Mouse (Mus musculus) 3134 (cell line): Measurements from ENCODE around the gene Rac3.
"Not testable (repeated sequence)": the region's sequence is repeated elsewhere in the genome, so short reads cannot be mapped to it uniquely, and the experiment has no call there.

ENCODE experiments used
- DNase-seq: peaks from one replicate; pipeline ENCODE4 v3.0.0-alpha.2; 2011; ENCODE audit warnings: low spot score; ENCODE audit not compliant: insufficient read length; ENCODE audit errors: extremely low read depth

The Rac3 gene

GRCm38 (mm10) chr11:120721124-120722066 is at the start of gene Rac3:
Gene Rac3, plus strand, starts transcription at chr11:120721470.
- no peak for DNase-seq

DNA sequence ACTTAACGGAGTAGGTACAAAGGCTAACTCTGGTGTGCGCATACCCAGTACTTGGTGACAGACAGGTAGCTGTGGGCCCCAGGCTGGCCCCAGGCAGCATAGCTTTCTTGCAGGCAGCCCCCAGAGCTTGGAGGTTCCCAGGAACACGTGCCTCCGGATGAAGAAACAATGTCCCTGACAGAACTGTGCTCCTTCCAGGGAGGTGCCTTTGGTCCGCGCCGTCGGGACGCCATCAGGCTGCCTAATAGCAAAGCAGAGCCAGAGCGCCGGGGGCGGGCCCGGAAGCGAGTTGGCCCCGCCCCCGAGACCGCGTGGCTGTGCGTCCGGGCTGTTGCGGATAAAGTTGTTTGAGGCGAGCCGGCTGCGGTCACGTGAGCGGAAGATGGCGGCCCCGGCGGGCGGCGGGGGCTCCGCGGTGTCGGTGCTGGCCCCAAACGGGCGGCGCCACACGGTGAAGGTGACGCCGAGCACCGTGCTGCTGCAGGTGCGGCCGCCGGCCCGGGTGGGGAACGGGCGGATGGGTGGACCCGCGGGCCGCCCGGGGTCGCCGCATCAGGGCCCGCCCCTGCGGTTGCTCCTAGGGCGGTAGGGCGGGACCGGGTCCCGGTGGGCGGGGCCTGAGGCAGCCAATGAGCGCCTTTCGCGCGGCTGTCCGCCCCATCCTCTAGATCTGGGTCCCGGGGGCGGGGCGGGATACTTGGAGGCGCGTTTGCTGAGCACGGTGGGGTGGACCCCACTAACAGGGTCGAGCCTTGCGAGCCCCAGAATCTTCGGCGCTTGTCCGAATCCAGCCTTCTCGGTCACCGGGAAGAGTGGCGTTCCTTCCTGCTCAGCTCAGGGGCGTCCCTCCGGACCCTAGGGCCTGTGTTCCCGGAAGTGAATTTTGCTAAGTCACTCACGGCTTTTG is 48.3 kb upstream of the Rac3 start, which contains the start of gene Aspscr1:
Gene Aspscr1, plus strand, starts transcription at position 287 of the 907 bp plus-strand sequence.
- DNase-seq = peak; percentile 99

DNA sequence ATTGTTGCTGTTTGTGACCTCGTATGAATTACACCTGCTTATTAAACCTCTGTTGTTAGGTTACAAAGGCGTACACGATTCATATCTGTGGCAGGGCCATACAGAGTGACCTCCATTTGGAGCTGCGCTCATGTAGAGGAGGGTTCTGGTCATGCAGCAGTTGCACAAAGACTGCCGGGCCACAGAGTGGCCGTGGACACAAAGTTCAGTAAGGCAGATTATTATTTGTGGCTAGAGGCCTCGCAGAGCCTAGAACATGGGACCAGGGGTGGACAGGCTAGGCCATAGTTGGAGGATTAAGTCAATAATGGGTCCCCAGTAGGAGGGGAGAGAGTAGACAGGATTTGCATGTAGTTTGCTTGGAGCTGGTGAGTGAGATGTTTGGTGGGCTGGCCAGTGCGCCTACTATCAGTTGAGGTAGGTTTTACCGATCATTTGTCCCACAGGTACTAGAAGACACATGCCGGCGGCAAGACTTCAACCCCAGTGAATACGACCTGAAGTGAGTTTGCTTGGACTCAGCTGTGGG is 47.6 kb upstream of the Rac3 start:
- no peak for DNase-seq

DNA sequence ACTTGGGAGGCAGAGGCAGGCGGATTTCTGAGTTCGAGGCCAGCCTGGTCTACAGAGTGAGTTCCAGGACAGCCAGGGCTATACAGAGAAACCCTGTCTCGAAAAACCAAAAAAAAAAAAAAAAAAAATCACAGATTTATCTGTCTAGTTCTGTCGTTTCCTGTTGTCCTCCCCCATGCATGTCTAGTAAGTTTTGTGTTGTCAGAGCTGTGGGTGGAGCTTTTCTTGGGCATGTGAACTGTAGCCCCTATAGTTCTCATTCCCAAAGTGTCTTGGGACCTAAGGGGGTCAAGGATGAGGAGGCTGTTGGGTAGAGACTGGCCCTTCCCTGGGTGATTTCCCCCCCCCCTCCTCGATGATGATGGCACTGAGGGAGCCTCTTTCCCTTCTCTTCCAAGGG is 45.4 kb upstream of the Rac3 start:
- DNase-seq = not testable (repeated sequence)

DNA sequence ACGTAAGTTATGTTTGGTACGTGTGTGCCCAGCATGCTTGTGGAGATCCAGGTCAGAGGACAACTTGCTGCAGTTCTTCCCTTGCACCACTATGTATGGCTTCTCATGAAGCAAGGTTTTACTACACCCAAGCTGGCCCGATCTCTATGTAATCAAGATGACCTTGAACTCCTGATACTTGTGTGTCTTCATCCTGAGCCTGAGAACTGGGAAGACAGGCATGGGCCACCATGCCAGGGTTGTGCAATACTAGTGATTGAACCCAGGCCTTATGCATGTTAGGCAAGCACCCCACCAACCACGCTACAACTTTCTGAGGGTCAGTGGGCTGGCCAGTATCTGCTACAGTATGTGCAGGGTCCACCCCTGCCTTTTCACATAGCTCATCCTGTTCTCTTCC is 44.3 kb upstream of the Rac3 start:
- no peak for DNase-seq

DNA sequence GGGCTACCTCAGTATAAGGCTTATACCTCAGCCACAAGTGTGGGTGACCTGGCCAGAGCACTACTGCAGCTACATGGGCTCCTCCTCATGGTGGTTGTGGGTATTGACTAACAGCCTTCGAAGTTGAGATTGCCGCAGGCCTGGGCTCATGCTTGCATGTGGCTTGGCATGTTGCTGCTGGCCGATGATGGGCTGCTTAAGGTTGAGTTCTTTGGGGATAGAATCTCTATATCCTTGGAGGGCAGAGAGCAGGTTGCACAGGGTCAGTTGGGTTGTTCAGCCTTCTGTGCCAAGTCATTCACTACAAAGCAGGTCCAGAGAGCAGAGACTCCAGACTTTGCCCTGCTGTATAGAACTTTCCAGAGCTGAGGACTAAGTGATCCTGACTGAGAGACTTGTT is 41.4 kb upstream of the Rac3 start:
- DNase-seq = no peak

GRCm38 (mm10) chr11:120682683-120683082 is 38.6 kb upstream of the Rac3 start:
- DNase-seq = peak; percentile 74

- DNase-seq = no peak
Measured at GRCm38 (mm10) chr11:120683536-120683935, 37.7 kb upstream of the Rac3 start.

DNA sequence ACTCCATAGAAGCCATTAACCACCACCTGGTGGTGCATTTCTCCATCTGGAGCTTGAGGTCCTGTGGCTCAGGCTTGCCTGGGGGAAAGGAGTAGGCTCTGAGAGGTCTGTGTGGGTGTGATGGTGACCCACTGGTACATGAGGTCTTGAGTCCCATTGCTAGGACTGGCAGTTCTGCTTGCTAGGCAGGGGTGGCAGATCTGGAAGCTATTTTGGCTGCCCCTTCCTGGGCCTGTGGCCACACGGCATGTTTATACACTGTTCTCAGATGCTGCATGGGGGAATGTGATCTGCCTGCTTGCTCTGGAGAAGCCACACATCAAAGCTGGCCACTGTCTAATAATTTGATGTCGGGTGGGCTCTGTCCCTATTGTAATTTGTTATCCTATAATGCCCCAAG is 37.2 kb upstream of the Rac3 start:
- DNase-seq = no peak

- no peak for DNase-seq
Measured at GRCm38 (mm10) chr11:120684660-120685059, 36.6 kb upstream of the Rac3 start.

- DNase-seq = no peak
Measured at GRCm38 (mm10) chr11:120686650-120687272, 34.5 kb upstream of the Rac3 start.

GRCm38 (mm10) chr11:120689365-120689764 is 31.9 kb upstream of the Rac3 start:
- no peak for DNase-seq

- peak; percentile 46 for DNase-seq
Measured at GRCm38 (mm10) chr11:120692471-120693011, 28.7 kb upstream of the Rac3 start.

GRCm38 (mm10) chr11:120693461-120693860 is 27.8 kb upstream of the Rac3 start:
- DNase-seq = no peak

DNA sequence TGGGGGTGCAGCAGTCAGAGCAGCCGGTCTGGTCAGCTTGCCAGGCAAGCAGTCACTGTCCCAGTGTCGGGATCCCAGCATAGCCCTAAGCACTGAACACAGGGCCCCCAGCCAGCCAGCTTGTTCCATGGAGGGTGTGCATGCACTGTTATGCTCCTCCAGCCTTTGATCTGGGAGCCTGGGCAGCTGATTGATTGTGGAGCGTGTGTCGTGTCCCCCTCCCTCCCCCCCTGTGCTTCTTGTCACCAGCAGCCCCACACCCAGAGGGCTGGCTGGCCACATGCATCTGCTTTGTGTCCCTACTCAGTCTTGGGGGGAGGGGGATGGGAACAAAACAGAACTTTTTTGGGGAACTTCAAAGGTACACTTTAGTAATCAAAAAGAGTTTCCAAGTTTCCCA is 26.1 kb upstream of the Rac3 start:
- no peak for DNase-seq

GRCm38 (mm10) chr11:120695641-120696040 is 25.6 kb upstream of the Rac3 start:
- no peak for DNase-seq

DNA sequence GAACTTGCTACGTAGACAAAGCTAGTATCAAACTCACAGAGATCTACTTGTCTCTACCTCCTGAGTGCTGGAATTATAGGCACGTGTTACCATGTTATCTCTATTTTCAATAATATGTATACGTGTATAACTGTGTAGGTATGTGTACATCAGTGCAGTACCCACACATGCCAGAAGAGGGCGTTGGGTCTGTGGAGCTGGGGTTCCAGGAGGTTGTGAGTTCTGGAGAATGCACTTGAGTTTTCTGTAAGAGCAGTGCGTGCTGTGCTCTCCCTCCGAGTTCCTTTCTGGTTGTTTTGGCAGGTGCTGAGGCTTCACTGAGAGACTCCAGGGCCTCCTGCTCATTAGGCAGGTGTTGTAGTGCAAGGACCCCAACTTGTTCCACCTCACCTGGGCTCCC is 24.7 kb upstream of the Rac3 start:
- no peak for DNase-seq

- peak; percentile 94 for DNase-seq
Measured at GRCm38 (mm10) chr11:120697741-120698140, 23.5 kb upstream of the Rac3 start.

DNA sequence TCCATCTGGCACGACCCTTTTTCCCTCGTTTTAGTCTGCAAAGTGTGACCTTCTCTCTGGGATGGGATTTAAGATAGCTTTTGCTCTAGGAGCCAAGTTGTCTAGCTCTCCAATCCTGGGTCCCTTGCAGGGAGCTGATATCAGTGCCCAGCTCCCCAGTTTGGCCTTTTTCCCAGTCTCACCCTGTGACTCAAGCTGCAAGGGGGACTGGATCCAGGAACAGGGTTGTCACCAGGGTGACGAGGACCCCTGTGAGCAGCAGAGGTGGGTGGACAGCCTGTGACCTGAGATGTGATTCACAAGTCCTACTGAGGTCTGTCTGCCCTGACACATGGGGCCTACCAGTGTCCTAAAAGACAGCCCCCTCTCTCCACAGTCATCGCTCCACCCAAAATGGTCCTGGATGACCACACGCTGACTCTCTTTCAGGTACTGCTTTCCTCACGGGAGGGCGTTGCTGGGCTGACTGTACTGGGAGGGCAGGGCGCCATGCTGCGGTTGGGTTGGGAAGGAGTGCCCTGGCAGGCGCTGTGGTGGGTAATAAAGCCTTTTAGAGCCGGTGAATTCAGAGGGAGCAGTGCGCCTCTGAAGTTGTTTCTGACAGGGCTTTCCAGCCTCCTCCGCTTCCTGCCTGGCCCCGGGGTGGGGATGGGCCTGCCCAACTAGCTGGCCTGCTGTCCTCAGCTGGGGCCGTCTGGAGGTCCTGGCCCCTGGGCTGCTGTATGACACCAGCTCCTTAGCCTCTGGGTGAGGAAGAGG is 17.4 kb upstream of the Rac3 start:
- peak; percentile 92 for DNase-seq
